Mouse (Mus musculus): ENCODE data around the gene H2al1f. TPM values are rescaled to one million over a fixed set of nuclear protein-coding genes. Genes with fewer than 3 reads are reported as not detected.

The H2al1f gene
- total RNA-seq, 2 experiments from 2014 or later, result not detected

Other genes starting within 250 kb of the H2al1f start
- not detected for gene H2al1a, start 15.9 kb upstream of the H2al1f start, total RNA-seq (2021)
- gene H2al1b, start 12.7 kb upstream of the H2al1f start, total RNA-seq (2021), result not detected
- gene H2al1c, start 9.5 kb upstream of the H2al1f start, total RNA-seq (2021), result not detected
- gene H2al1d, start 6.3 kb upstream of the H2al1f start, total RNA-seq (2021), result not detected
- gene H2al1e, start 3.2 kb upstream of the H2al1f start, total RNA-seq (2021), result not detected
- not detected for gene H2al1g, start 3.1 kb downstream of the H2al1f start, total RNA-seq (2021)
- not detected for gene H2al1h, start 6.3 kb downstream of the H2al1f start, total RNA-seq (2021)
- gene H2al1i, start 9.5 kb downstream of the H2al1f start, total RNA-seq (2021), result not detected
- not detected for gene H2al1j, start 12.7 kb downstream of the H2al1f start, total RNA-seq (2021)

All from layer of hippocampus, postnatal 25 days (tissue).